Comparison of ENCODE assay signal across 9 mouse cellular contexts in the genomic region with DNA sequence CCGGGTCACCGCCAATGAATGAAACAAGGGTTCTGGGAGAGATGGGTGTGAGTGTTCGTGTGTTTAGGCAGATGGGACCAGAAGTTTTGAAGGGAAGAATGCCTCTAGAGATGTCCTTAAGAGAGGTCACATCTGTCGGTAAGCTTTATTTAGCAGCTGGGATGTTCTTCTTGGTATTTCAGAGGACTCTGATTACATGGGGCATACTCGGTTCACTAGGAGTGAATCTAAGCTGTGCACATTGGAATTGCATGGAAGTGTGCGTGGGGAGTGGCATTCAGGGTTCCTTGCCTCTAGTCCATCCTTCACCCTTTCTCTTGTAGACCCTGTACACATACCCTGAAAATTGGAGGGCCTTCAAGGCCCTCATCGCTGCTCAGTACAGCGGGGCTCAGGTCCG. TPM values are rescaled to one million over a fixed set of nuclear protein-coding genes. Genes with fewer than 3 reads are reported as not detected.
DNase-seq lines count a peak whose midpoint lies in the region; ATAC-seq and TF ChIP-seq lines count a peak whose summit lies in the region.
"Had no signal": no experiment of that assay in that cellular context is flagged by ENCODE, and none has a peak within 500 bp of the region (broad histone marks: within the 10 kb centered on the region; RNA-seq: fewer than 3 reads in every experiment).

No protein-coding gene starts in this region.

- no peak for DNase-seq in left cerebral cortex, adult 2 months (ENCODE audit: extremely low spot score in 1 of 2, low spot score in 2 of 2)
- no peak for DNase-seq in left cerebral cortex, postnatal 36 days (ENCODE audit: low spot score in 2 of 2)
- no peak for DNase-seq in urinary bladder, postnatal 10 days (ENCODE audit: low spot score)
- no peak for DNase-seq in urinary bladder, adult 2 months (ENCODE audit: low spot score)
- no peak for DNase-seq in adrenal gland, postnatal 14 days
- DNase-seq: kidney, postnatal 14 days had no signal

- no peaks in the 10 kb centered on the region for H3K27me3 ChIP-seq in embryonic facial prominence, embryonic 13.5 days
- no peaks in the 10 kb centered on the region for H3K27me3 ChIP-seq in intestine, postnatal 0 days (replicated peaks; ENCODE audit: control insufficient read depth, insufficient read depth, low read length)
- no peaks in the 10 kb centered on the region for H3K27me3 ChIP-seq in neural tube, embryonic 14.5 days (ENCODE audit: control insufficient read depth, insufficient read depth, low read length)

- ATAC-seq in embryonic facial prominence, embryonic 13.5 days (ENCODE audit: insufficient number of reproducible peaks, insufficient read depth, low FRiP score, low TSS enrichment, low read depth), result no peak
- ATAC-seq in intestine, postnatal 0 days, result no peak
- ATAC-seq in neural tube, embryonic 14.5 days (ENCODE audit: low read depth), result no peak

- H3K9me3 ChIP-seq in embryonic facial prominence, embryonic 13.5 days, result no peaks in the 10 kb centered on the region
- no peaks in the 10 kb centered on the region for H3K9me3 ChIP-seq in intestine, postnatal 0 days (ENCODE audit: control insufficient read depth)
- H3K9me3 ChIP-seq in neural tube, embryonic 14.5 days (ENCODE audit: control insufficient read depth, low read length), result no peaks in the 10 kb centered on the region

- H3K4me2 ChIP-seq in embryonic facial prominence, embryonic 13.5 days, result peak overlapping the region; percentile 86
- H3K4me2 ChIP-seq in intestine, postnatal 0 days (replicated peaks; ENCODE audit: low read depth), result peak overlapping the region; percentile 81
- H3K4me2 ChIP-seq in neural tube, embryonic 14.5 days (ENCODE audit: low read depth, low read length), result peak overlapping the region; percentile 65

- peak overlapping the region; percentile 80 for H3K4me3 ChIP-seq in left cerebral cortex, adult 2 months
- H3K4me3 ChIP-seq in embryonic facial prominence, embryonic 13.5 days, result peak overlapping the region; percentile 84
- H3K4me3 ChIP-seq in intestine, postnatal 0 days (ENCODE audit: low read depth, low read length), result peak overlapping the region; percentile 73
- peak overlapping the region; percentile 64 for H3K4me3 ChIP-seq in neural tube, embryonic 14.5 days (ENCODE audit: low read depth, low read length)

- H3K36me3 ChIP-seq in embryonic facial prominence, embryonic 13.5 days, result peaks cover 80% of the 10 kb centered on the region
- peaks cover 59% of the 10 kb centered on the region for H3K36me3 ChIP-seq in intestine, postnatal 0 days (ENCODE audit: control insufficient read depth, insufficient read depth)
- peaks cover 45% of the 10 kb centered on the region for H3K36me3 ChIP-seq in neural tube, embryonic 14.5 days (ENCODE audit: control insufficient read depth, insufficient read depth, low read length)

- peak overlapping the region; percentile 93 for H3K9ac ChIP-seq in embryonic facial prominence, embryonic 13.5 days
- peak overlapping the region; percentile 80 for H3K9ac ChIP-seq in intestine, postnatal 0 days (ENCODE audit: low read depth, low read length)
- peak overlapping the region; percentile 70 for H3K9ac ChIP-seq in neural tube, embryonic 14.5 days (replicated peaks; ENCODE audit: low read depth, low read length)

- H3K4me1 ChIP-seq in embryonic facial prominence, embryonic 13.5 days, result peaks cover 26% of the 10 kb centered on the region
- 0 out of 2 replicates have a peak, but pooled peaks cover 5% of the 10 kb centered on the region for H3K4me1 ChIP-seq in intestine, postnatal 0 days (replicated peaks; ENCODE audit: control insufficient read depth, insufficient read depth, low read length)
- peaks cover 5% of the 10 kb centered on the region for H3K4me1 ChIP-seq in neural tube, embryonic 14.5 days (ENCODE audit: control insufficient read depth, insufficient read depth, low read length)

- intact Hi-C loops in left cerebral cortex, adult 2 months (cut with DNase I), result no loop called here
- intact Hi-C loops in left cerebral cortex, postnatal 36 days (cut with DNase I), result loop anchor here (2.0 kb wide), 1 partner anchor 15 kb away; a partner anchor contains a TSS

- WGBS in embryonic facial prominence, embryonic 13.5 days, result 6% methylated on average over 9 of the region's 9 CpGs
- 0% methylated on average over 9 of the region's 9 CpGs for WGBS in intestine, postnatal 0 days
- WGBS in neural tube, embryonic 14.5 days, result 7% methylated on average over 9 of the region's 9 CpGs

- no peak for TF ChIP-seq CTCF in left cerebral cortex, adult 2 months (IDR thresholded peaks at IDR 0.05)
- no peak for TF ChIP-seq CTCF in intestine, postnatal 0 days (IDR thresholded peaks at IDR 0.05; ENCODE audit: low read depth)

- peak overlapping the region; percentile 80 for H3K27ac ChIP-seq in left cerebral cortex, adult 2 months
- peak overlapping the region; percentile 85 for H3K27ac ChIP-seq in embryonic facial prominence, embryonic 13.5 days
- H3K27ac ChIP-seq in intestine, postnatal 0 days (ENCODE audit: low read depth, low read length), result 0 out of 2 replicates have a peak overlapping the region, but pooled peaks have one; percentile 6
- no peak overlapping the region for H3K27ac ChIP-seq in neural tube, embryonic 14.5 days (ENCODE audit: low read depth, low read length)

RNA-seq across cellular contexts. Expression of a gene that starts 1.1 kb away (rescaled TPM):
- 100 to 1,000 TPM; 228 to 236 TPM for total RNA-seq in left cerebral cortex, adult 2 months (2021)
- total RNA-seq in left cerebral cortex, postnatal 36 days (2021), result 100 to 1,000 TPM; 219 to 232 TPM
- polyA plus RNA-seq in embryonic facial prominence, embryonic 13.5 days (2015; fragmentation: Nextera tagmentation; extraction: Ambion mirVana), result 481 and 529 TPM in 2 replicates
- 164 and 168 TPM in 2 replicates for polyA plus RNA-seq in intestine, postnatal 0 days (2015; fragmentation: Nextera tagmentation; extraction: Ambion mirVana)
- polyA plus RNA-seq in neural tube, embryonic 14.5 days (2014; fragmentation: Nextera tagmentation; extraction: Ambion mirVana), result 297 and 333 TPM in 2 replicates
- polyA plus RNA-seq in urinary bladder, adult 2 months (2012; rRNA removed), result 398 and 489 TPM in 2 replicates
- 355 and 413 TPM in 2 replicates for total RNA-seq in adrenal gland, postnatal 14 days (2021)

RNA-seq across cellular contexts. Expression of a gene that starts 14.2 kb away (rescaled TPM):
- 10 to 100 TPM; 21.4 to 22.4 TPM for total RNA-seq in left cerebral cortex, adult 2 months (2021)
- total RNA-seq in left cerebral cortex, postnatal 36 days (2021), result 10 to 100 TPM; 17.5 to 21.5 TPM
- 33.6 and 34.5 TPM in 2 replicates for polyA plus RNA-seq in embryonic facial prominence, embryonic 13.5 days (2015; fragmentation: Nextera tagmentation; extraction: Ambion mirVana)
- polyA plus RNA-seq in intestine, postnatal 0 days (2015; fragmentation: Nextera tagmentation; extraction: Ambion mirVana), result 10.7 and 11.1 TPM in 2 replicates
- 20.4 and 25.3 TPM in 2 replicates for polyA plus RNA-seq in neural tube, embryonic 14.5 days (2014; fragmentation: Nextera tagmentation; extraction: Ambion mirVana)
- 21.8 and 24.1 TPM in 2 replicates for polyA plus RNA-seq in urinary bladder, adult 2 months (2012; rRNA removed)
- total RNA-seq in adrenal gland, postnatal 14 days (2021), result 20.2 and 21.7 TPM in 2 replicates

RNA-seq across cellular contexts. Expression of a gene that starts 21.2 kb away (rescaled TPM):
- total RNA-seq in left cerebral cortex, adult 2 months (2021), result 10 to 100 TPM; 22.5 to 32.2 TPM
- 10 to 100 TPM; 16.6 to 32.1 TPM for total RNA-seq in left cerebral cortex, postnatal 36 days (2021)
- 51.0 and 57.8 TPM in 2 replicates for polyA plus RNA-seq in embryonic facial prominence, embryonic 13.5 days (2015; fragmentation: Nextera tagmentation; extraction: Ambion mirVana)
- 26.2 and 30.1 TPM in 2 replicates for polyA plus RNA-seq in intestine, postnatal 0 days (2015; fragmentation: Nextera tagmentation; extraction: Ambion mirVana)
- 2.7 and 3.7 TPM in 2 replicates for polyA plus RNA-seq in neural tube, embryonic 14.5 days (2014; fragmentation: Nextera tagmentation; extraction: Ambion mirVana)
- polyA plus RNA-seq in urinary bladder, adult 2 months (2012; rRNA removed), result 126 and 168 TPM in 2 replicates
- 157 and 186 TPM in 2 replicates for total RNA-seq in adrenal gland, postnatal 14 days (2021)

RNA-seq across cellular contexts. Expression of a gene that starts 26.2 kb away (rescaled TPM):
- 10 to 100 TPM; 55.5 to 55.6 TPM for total RNA-seq in left cerebral cortex, adult 2 months (2021)
- total RNA-seq in left cerebral cortex, postnatal 36 days (2021), result 10 to 100 TPM; 43.9 to 52.0 TPM
- 187 and 189 TPM in 2 replicates for polyA plus RNA-seq in embryonic facial prominence, embryonic 13.5 days (2015; fragmentation: Nextera tagmentation; extraction: Ambion mirVana)
- polyA plus RNA-seq in intestine, postnatal 0 days (2015; fragmentation: Nextera tagmentation; extraction: Ambion mirVana), result 53.1 and 54.1 TPM in 2 replicates
- polyA plus RNA-seq in neural tube, embryonic 14.5 days (2014; fragmentation: Nextera tagmentation; extraction: Ambion mirVana), result 29.1 and 33.7 TPM in 2 replicates
- polyA plus RNA-seq in urinary bladder, adult 2 months (2012; rRNA removed), result 29.9 and 47.6 TPM in 2 replicates
- 93.1 and 105 TPM in 2 replicates for total RNA-seq in adrenal gland, postnatal 14 days (2021)

RNA-seq across cellular contexts. Expression of a gene that starts 38.5 kb away (rescaled TPM):
- total RNA-seq in left cerebral cortex, adult 2 months (2021), result 10 to 100 TPM; 11.0 to 13.7 TPM
- total RNA-seq in left cerebral cortex, postnatal 36 days (2021), result 10 to 100 TPM in 1 of 2 experiments, 1 to 10 TPM in 1; 9.6 to 12.6 TPM
- 32.3 and 32.8 TPM in 2 replicates for polyA plus RNA-seq in embryonic facial prominence, embryonic 13.5 days (2015; fragmentation: Nextera tagmentation; extraction: Ambion mirVana)
- 12.0 and 13.6 TPM in 2 replicates for polyA plus RNA-seq in intestine, postnatal 0 days (2015; fragmentation: Nextera tagmentation; extraction: Ambion mirVana)
- 6.2 and 8.7 TPM in 2 replicates for polyA plus RNA-seq in neural tube, embryonic 14.5 days (2014; fragmentation: Nextera tagmentation; extraction: Ambion mirVana)
- 40.5 and 45.3 TPM in 2 replicates for polyA plus RNA-seq in urinary bladder, adult 2 months (2012; rRNA removed)
- 45.4 and 49.5 TPM in 2 replicates for total RNA-seq in adrenal gland, postnatal 14 days (2021)
